Mouse (Mus musculus) midbrain, embryonic 11.5 days (tissue): ENCODE measurements around the gene Pmvk. TPM values are rescaled to one million over a fixed set of nuclear protein-coding genes. Genes with fewer than 3 reads are reported as not detected.

Experiments used
- ATAC-seq: fragments of 200-750 bp; cut with Nextera tagmentation; 2 replicates; pipeline ENCODE4 v1.8.0; 2017; ENCODE audit warnings: moderate TSS enrichment, moderate library complexity; ENCODE audit not compliant: low FRiP score
- DNase-seq: peaks from one replicate; pipeline ENCODE4 v3.0.0; 2015; ENCODE audit warnings: low spot score; ENCODE audit errors: missing footprints
- H3K27ac ChIP-seq: fragments of 300-500 bp; sonication (generic); 2 replicates; pipeline ENCODE4 v1.5.1; 2014; ENCODE audit warnings: low read depth, low read length
- H3K27me3 ChIP-seq: fragments of 300-500 bp; sonication (generic); 2 replicates; pipeline ENCODE4 v1.6.1; 2014; ENCODE audit warnings: mild to moderate bottlenecking, low read length, moderate library complexity, mixed read lengths; ENCODE audit not compliant: control insufficient read depth, insufficient read depth
- H3K36me3 ChIP-seq: fragments of 300-500 bp; sonication (generic); 2 replicates; pipeline ENCODE4 v1.6.1; 2014; ENCODE audit warnings: mild to moderate bottlenecking, low read length, moderate library complexity, mixed read lengths; ENCODE audit not compliant: control insufficient read depth, insufficient read depth
- H3K4me1 ChIP-seq: fragments of 300-500 bp; sonication (generic); 2 replicates; pipeline ENCODE4 v1.6.1; 2014; ENCODE audit warnings: low read length; ENCODE audit not compliant: control insufficient read depth, insufficient read depth
- H3K4me2 ChIP-seq: fragments of 300-500 bp; sonication (generic); 2 replicates; pipeline ENCODE4 v1.6.1; 2014; ENCODE audit warnings: mild to moderate bottlenecking, moderate library complexity
- H3K4me3 ChIP-seq: fragments of 300-500 bp; sonication (generic); 2 replicates; pipeline ENCODE4 v1.5.1; 2014; ENCODE audit warnings: low read depth, low read length
- H3K9ac ChIP-seq: fragments of 300-500 bp; sonication (generic); 2 replicates; pipeline ENCODE4 v1.6.1; 2014; ENCODE audit warnings: low read length
- H3K9me3 ChIP-seq: fragments of 300-500 bp; sonication (generic); 2 replicates; pipeline ENCODE4 v1.6.1; 2016; ENCODE audit warnings: low read length; ENCODE audit not compliant: control insufficient read depth
- WGBS: fragments of 180-500 bp; shearing (Covaris S2); extraction: QIAGEN DNeasy Blood & Tissue Kit; methylation state at CpG from one replicate; pipeline ENCODE4 v1.1.7; 2014; 5-methylcytosine and 5-hydroxymethylcytosine counted together
- polyA plus RNA-seq: library from polyadenylated mRNA; unstranded; fragments of >200 nt; fragmentation: Nextera tagmentation; extraction: Ambion mirVana; gene quantifications from 2 replicates; pipeline ENCODE4 v1.2.1, GENCODE M21; 2014

Pmvk gene
- polyA plus RNA-seq, 1 experiment from 2014 or later, result 69.7 TPM

- Histone ChIP-seq H3K4me3 (peak overlapping the region; percentile 64), H3K36me3 (peaks cover 16% of the 10 kb centered on the region; the same call in 1 of the 2 replicates), H3K27ac (peak overlapping the region; percentile 64), H3K4me2 (peak overlapping the region; percentile 83), H3K4me1 (peaks cover 32% of the 10 kb centered on the region), H3K9ac (peak overlapping the region; percentile 76), H3K9me3 (no peaks in the 10 kb centered on the region), H3K27me3 (no peaks in the 10 kb centered on the region)
- DNase-seq (no peak), ATAC-seq (peak; percentile 60)
- under 1% methylated on average over 20 of the region's 20 CpGs for WGBS
Observed at GRCm38 (mm10) chr3:89417840-89418169, 36.5 kb upstream of the Pmvk start.

DNA sequence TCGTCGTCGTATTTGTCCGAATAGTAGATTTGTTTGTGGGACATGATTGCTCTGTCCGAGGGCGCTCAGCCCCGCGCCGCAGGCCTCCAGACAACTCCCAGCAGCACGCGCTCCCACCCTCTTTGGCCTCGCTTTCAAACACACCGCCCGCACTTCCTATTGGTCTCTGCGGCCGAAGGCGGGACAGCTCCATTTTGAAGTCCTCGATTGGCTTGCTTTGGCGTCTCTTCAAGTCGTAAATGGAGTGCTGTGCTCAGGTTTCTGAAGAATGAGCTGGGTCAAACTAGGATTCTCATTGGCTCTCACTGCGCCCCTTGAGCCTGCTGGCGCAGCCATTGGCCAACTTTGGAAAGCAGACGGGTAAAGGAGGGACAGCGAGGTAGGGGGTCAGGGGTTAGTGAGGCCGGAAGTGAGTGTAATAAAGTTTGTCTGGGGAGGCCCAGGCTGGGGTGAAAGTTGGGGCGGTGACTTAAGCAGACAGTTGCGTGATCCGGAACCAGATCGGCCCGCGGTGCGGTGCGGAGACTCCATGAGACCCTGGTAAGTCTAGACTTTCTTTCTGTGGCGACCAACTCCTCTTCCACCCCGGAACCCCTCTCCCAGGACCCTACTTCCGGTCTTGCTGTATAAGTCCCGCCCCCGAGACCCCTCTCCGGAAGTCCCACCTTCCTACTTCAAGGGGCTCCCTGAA, 36.0 kb upstream of the Pmvk start, which contains the start of the genes Cks1b and Shc1:
Cks1b (minus strand) TSS at position 214 of the 691 bp plus-strand sequence.
Shc1 (plus strand) TSS at position 274 of the 691 bp plus-strand sequence.
- H3K4me3 ChIP-seq, result peak within 1 kb of the TSS; percentile 64
- DNase-seq, result peak; percentile 99
- WGBS, result under 1% methylated on average over 39 of the region's 39 CpGs
- H3K9me3 ChIP-seq, result no peaks in the 10 kb centered on the region
- no peaks in the 10 kb centered on the region for H3K27me3 ChIP-seq
- H3K27ac ChIP-seq, result peak within 1 kb of the TSS; percentile 87
- peak; percentile 97 for ATAC-seq
- H3K9ac ChIP-seq, result peak within 1 kb of the TSS; percentile 76
- peaks cover 16% of the 10 kb centered on the region; the same call in 1 of the 2 replicates for H3K36me3 ChIP-seq
- peak within 1 kb of the TSS; percentile 87 for H3K4me2 ChIP-seq
- H3K4me1 ChIP-seq, result peaks cover 32% of the 10 kb centered on the region

GRCm38 (mm10) chr3:89418861-89419250, 35.5 kb upstream of the Pmvk start:
- Histone ChIP-seq H3K27ac (peak overlapping the region; percentile 87), H3K9ac (peak overlapping the region; percentile 73), H3K36me3 (peaks cover 16% of the 10 kb centered on the region; the same call in 1 of the 2 replicates), H3K9me3 (no peaks in the 10 kb centered on the region), H3K4me2 (peak overlapping the region; percentile 87), H3K4me3 (peak overlapping the region; percentile 64), H3K4me1 (peaks cover 32% of the 10 kb centered on the region), H3K27me3 (no peaks in the 10 kb centered on the region)
- WGBS, result under 1% methylated on average over 16 of the region's 16 CpGs
- ATAC-seq, result peak; percentile 14
- no peak for DNase-seq

GRCm38 (mm10) chr3:89419571-89419970, 34.8 kb upstream of the Pmvk start:
- no peak for DNase-seq
- Histone ChIP-seq H3K4me1 (peaks cover 32% of the 10 kb centered on the region), H3K27ac (no peak overlapping the region; the same call in 1 of the 2 replicates), H3K4me2 (peak overlapping the region; percentile 87), H3K27me3 (no peaks in the 10 kb centered on the region), H3K36me3 (peaks cover 12% of the 10 kb centered on the region; the same call in 1 of the 2 replicates), H3K4me3 (peak overlapping the region; percentile 64), H3K9me3 (no peaks in the 10 kb centered on the region), H3K9ac (peak overlapping the region; percentile 73)
- WGBS, result 4% methylated on average over 9 of the region's 9 CpGs
- ATAC-seq, result no peak

GRCm38 (mm10) chr3:89419981-89420380, 34.4 kb upstream of the Pmvk start:
- H3K36me3 ChIP-seq, result peaks cover 8% of the 10 kb centered on the region; the same call in 1 of the 2 replicates
- H3K27me3 ChIP-seq, result no peaks in the 10 kb centered on the region
- 42% methylated on average over 3 of the region's 3 CpGs for WGBS
- peak overlapping the region; percentile 64 for H3K4me3 ChIP-seq
- no peak for ATAC-seq
- peak overlapping the region; percentile 87 for H3K4me2 ChIP-seq
- H3K27ac ChIP-seq, result no peak overlapping the region
- no peak for DNase-seq
- peak overlapping the region; percentile 73 for H3K9ac ChIP-seq
- no peaks in the 10 kb centered on the region for H3K9me3 ChIP-seq
- H3K4me1 ChIP-seq, result peaks cover 32% of the 10 kb centered on the region

DNA sequence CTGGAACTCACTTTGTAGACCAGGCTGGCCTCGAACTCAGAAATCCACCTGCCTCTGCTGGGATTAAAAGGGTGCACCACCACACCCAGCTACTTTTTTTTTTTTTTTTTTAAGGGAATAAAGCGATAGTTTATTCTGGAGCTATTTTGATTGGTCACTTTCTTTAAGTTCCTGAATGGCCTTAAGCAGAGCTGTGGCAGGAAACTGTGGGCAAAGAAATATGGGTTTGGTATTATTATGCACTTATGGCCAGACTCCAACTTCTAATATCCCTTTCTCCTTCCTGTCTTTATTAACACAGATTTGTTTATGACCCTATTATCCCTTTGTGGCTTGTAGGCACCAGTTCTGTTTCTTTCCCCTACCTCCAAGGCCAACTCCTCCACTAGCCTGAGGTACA, 33.9 kb upstream of the Pmvk start:
- no peak overlapping the region for H3K9ac ChIP-seq
- H3K4me2 ChIP-seq, result 0 out of 2 replicates have a peak overlapping the region, but pooled peaks have one; percentile 61
- ATAC-seq (no peak), DNase-seq (no peak)
- H3K36me3 ChIP-seq, result peaks cover 7% of the 10 kb centered on the region; the same call in 1 of the 2 replicates
- no peaks in the 10 kb centered on the region for H3K27me3 ChIP-seq
- no peaks in the 10 kb centered on the region for H3K9me3 ChIP-seq
- 54% methylated on average over 2 of the region's 2 CpGs for WGBS
- H3K27ac ChIP-seq, result no peak overlapping the region
- 0 out of 2 replicates have a peak overlapping the region, but pooled peaks have one; percentile 3 for H3K4me3 ChIP-seq
- H3K4me1 ChIP-seq, result peaks cover 32% of the 10 kb centered on the region

DNA sequence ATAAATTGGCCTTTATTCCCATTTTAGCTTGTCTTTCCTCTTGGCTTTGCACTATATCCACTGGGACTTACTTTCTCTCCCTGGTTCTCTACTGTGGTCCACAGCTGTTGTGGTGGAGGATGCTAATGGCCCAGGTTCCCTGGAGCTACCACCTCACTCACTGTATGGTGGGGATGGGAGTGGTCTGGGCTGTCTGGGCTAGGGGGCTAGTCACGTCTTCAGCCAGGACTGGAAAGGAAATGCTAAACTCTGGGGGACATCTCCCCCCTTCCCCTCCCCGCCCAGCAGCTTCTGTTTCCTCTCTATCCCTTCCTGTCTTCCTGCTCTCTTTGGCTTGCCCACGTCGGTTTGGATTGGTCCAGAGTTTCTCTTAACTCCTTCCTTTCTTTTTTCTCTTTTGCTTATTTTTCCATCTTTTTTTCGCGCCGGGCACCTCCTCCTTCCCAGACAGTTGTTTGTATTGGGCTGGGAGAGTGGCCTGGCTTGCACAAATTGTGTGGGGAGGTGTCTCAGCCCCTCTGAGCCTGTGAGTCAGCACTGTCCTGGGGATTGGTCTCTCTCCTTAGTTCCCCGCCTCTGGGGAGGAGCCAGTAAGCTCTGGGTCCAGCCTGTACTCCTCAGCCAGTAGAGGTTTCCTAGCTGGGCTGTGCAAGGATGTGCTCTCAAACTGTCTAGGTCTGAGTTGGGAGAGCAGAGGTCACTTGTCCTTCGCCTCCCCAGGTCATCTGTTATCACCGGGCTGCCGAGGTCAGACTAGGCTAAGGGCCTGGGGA, 33.2 kb upstream of the Pmvk start:
- Histone ChIP-seq H3K4me2 (peak overlapping the region; percentile 61), H3K9ac (peak overlapping the region; percentile 71), H3K4me1 (peaks cover 32% of the 10 kb centered on the region), H3K27ac (peak overlapping the region; percentile 20; the same call in 1 of the 2 replicates), H3K9me3 (no peaks in the 10 kb centered on the region), H3K27me3 (no peaks in the 10 kb centered on the region), H3K4me3 (peak overlapping the region; percentile 32), H3K36me3 (peaks cover 2% of the 10 kb centered on the region; the same call in 1 of the 2 replicates)
- ATAC-seq, result peak; percentile 36; the same call in 1 of the 2 replicates
- peak; percentile 91 for DNase-seq
- 4% methylated on average over 11 of the region's 11 CpGs for WGBS

DNA sequence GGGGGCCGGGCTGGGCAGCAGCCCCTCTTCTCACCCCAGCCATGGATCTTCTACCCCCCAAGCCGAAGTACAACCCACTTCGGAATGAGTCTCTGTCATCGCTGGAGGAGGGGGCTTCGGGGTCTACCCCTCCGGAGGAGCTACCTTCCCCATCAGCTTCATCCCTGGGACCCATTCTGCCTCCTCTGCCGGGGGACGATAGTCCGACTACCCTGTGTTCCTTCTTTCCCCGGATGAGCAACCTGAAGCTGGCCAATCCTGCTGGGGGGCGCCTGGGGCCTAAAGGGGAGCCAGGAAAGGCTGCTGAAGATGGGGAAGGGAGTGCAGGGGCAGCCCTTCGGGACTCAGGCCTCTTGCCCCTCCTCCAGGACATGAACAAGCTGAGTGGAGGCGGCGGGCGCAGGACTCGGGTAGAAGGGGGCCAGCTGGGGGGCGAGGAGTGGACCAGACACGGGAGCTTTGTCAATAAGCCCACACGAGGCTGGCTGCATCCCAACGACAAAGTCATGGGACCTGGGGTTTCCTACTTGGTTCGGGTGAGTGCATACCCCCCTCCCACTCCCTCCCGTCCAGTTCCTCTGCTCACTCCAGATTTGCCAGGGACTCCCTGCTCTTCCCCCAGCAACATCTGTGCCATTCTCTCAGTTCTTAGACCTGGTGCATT, 32.4 kb upstream of the Pmvk start:
- H3K27me3 ChIP-seq, result no peaks in the 10 kb centered on the region
- 4% methylated on average over 22 of the region's 22 CpGs for WGBS
- no peaks in the 10 kb centered on the region for H3K36me3 ChIP-seq
- peak overlapping the region; percentile 71 for H3K9ac ChIP-seq
- no peak for ATAC-seq
- peak overlapping the region; percentile 61 for H3K4me2 ChIP-seq
- H3K9me3 ChIP-seq, result no peaks in the 10 kb centered on the region
- peak overlapping the region; percentile 32 for H3K4me3 ChIP-seq
- no peak overlapping the region for H3K27ac ChIP-seq
- DNase-seq, result peak; percentile 87
- peaks cover 28% of the 10 kb centered on the region for H3K4me1 ChIP-seq
